Mouse (Mus musculus): ENCODE data around the gene H2-M10.2. TPM values are rescaled to one million over a fixed set of nuclear protein-coding genes. Genes with fewer than 3 reads are reported as not detected.
"Not testable (repeated sequence)": the region's sequence is repeated elsewhere in the genome, so short reads cannot be mapped to it uniquely, and the experiment has no call there.

H2-M10.2 gene
- polyA plus RNA-seq, 1 experiment from 2014 or later: not detected

DNA sequence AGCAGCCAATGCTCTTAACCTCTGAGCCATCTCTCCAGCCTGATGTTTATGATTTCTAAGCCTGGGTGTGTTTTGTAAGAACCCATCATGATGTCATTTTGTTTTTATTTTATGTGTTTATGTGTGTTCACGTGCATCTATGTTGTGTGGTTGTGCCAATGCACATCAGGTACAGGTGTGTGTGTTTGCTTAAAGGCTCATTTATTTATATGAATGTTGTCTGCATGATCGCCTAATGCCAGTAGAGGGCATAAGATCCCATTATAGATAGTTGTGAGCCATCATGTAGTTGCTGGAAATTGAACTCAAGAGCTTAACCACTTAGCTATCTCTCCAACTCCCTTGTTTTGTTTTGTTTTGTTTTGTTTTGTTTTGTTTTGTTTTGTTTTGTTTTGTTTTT is 40.5 kb downstream of the H2-M10.2 start:
- WGBS: 78% methylated on average over 2 of the region's 2 CpGs
- ATAC-seq (ENCODE audit: low FRiP score, low TSS enrichment): no peak

DNA sequence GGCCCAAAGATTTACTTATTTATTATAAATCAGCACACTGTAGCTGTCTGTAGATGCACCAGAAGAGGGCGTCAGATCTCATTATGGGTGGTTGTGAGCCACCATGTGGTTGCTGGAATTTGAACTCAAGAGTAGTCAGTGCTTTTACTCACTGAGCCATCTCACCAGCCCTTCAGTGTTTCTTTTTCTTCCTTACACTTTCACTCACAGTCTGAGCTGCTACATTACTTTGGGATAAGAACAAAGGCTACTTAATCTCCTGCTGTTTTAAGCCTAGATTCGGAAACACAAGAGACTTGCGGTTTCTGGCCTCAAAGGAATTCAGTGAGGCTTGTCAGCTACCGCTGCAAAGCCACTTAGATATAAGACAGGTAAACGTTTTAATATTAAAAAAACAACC is 42.3 kb downstream of the H2-M10.2 start:
- no peak overlapping the region for H3K27ac ChIP-seq (replicated peaks)
- no peak for TF ChIP-seq EP300 (optimal IDR thresholded peaks at IDR 0.05)
- peak; percentile 25; the same call in 1 of the 2 replicates for TF ChIP-seq CTCF (IDR thresholded peaks at IDR 0.05; ENCODE audit: low read depth)
- no peak overlapping the region for H3K4me2 ChIP-seq (replicated peaks; ENCODE audit: low read depth)
- H3K9ac ChIP-seq (ENCODE audit: low read length): no peak overlapping the region
- H3K4me1 ChIP-seq (replicated peaks; ENCODE audit: control insufficient read depth, insufficient read depth): no peaks in the 10 kb centered on the region
- ATAC-seq (ENCODE audit: low FRiP score, low TSS enrichment) (no peak), DNase-seq (ENCODE audit: low spot score) (no peak)
- no peaks in the 10 kb centered on the region for H3K27me3 ChIP-seq (ENCODE audit: control insufficient read depth, insufficient read depth, low read length)
- H3K4me3 ChIP-seq (ENCODE audit: low read depth, low read length): no peak overlapping the region
- no peaks in the 10 kb centered on the region for H3K36me3 ChIP-seq (ENCODE audit: control insufficient read depth, insufficient read depth, low read length)
- H3K9me3 ChIP-seq (ENCODE audit: control insufficient read depth, low read length): no peaks in the 10 kb centered on the region
- WGBS: 31% methylated on average over 5 of the region's 5 CpGs

More for the DNA sequence above, 40.5 kb downstream of the H2-M10.2 start:
- no peaks in the 10 kb centered on the region for H3K4me1 ChIP-seq (replicated peaks; ENCODE audit: control insufficient read depth, insufficient read depth)
- TF ChIP-seq EP300 (optimal IDR thresholded peaks at IDR 0.05): no peak
- peak; percentile 38 for TF ChIP-seq CTCF (IDR thresholded peaks at IDR 0.05; ENCODE audit: low read depth)
- no peak for DNase-seq (ENCODE audit: low spot score)
- no peak overlapping the region for H3K4me2 ChIP-seq (replicated peaks; ENCODE audit: low read depth)
- H3K27me3 ChIP-seq (ENCODE audit: control insufficient read depth, insufficient read depth, low read length): no peaks in the 10 kb centered on the region
- H3K4me3 ChIP-seq (ENCODE audit: low read depth, low read length): no peak overlapping the region
- H3K27ac ChIP-seq (replicated peaks): no peak overlapping the region
- H3K9me3 ChIP-seq (ENCODE audit: control insufficient read depth, low read length): no peaks in the 10 kb centered on the region
- no peaks in the 10 kb centered on the region for H3K36me3 ChIP-seq (ENCODE audit: control insufficient read depth, insufficient read depth, low read length)
- H3K9ac ChIP-seq (ENCODE audit: low read length): no peak overlapping the region

GRCm38 (mm10) chr17:36240637-36241213 is 45.6 kb downstream of the H2-M10.2 start:
- no peak overlapping the region for H3K27ac ChIP-seq (replicated peaks)
- 9% methylated on average over 5 of the region's 5 CpGs for WGBS
- no peak overlapping the region for H3K4me3 ChIP-seq (ENCODE audit: low read depth, low read length)
- no peaks in the 10 kb centered on the region for H3K9me3 ChIP-seq (ENCODE audit: control insufficient read depth, low read length)
- H3K36me3 ChIP-seq (ENCODE audit: control insufficient read depth, insufficient read depth, low read length): no peaks in the 10 kb centered on the region
- DNase-seq (ENCODE audit: low spot score) (no peak), ATAC-seq (ENCODE audit: low FRiP score, low TSS enrichment) (no peak)
- no peaks in the 10 kb centered on the region for H3K4me1 ChIP-seq (replicated peaks; ENCODE audit: control insufficient read depth, insufficient read depth)
- no peak overlapping the region for H3K4me2 ChIP-seq (replicated peaks; ENCODE audit: low read depth)
- no peak for TF ChIP-seq EP300 (optimal IDR thresholded peaks at IDR 0.05)
- TF ChIP-seq CTCF (IDR thresholded peaks at IDR 0.05; ENCODE audit: low read depth): no peak
- no peaks in the 10 kb centered on the region for H3K27me3 ChIP-seq (ENCODE audit: control insufficient read depth, insufficient read depth, low read length)
- H3K9ac ChIP-seq (ENCODE audit: low read length): no peak overlapping the region

DNA sequence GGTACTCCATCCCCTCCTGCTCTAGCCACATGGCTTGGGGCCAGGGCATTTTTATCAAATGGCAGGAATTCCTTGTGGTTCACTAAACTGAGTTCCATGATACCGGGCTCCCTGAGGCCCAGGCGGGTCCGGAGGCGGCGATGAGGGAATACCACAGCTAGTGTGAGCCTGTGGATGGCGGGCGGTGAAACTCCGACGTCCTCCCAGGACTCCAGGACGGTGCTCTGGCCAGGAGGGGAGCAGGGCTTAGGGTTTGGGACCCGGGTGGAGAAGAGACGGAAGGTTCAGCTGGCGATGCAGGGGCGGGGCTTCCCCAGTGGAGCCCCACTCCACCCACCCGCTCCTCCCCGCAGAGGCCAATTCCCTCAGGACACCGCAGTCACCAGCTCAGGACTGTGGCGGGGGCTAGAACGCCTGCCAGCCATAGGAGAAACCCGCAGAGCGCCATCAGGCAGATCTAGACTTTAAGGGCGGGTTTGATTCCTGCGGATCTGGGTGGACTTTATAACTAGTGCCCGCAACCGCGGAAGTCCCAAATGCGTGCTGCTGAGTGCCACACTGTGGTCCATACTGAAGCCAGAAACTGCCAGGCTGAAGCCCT is 48.9 kb downstream of the H2-M10.2 start:
- DNase-seq (ENCODE audit: low spot score) (peak; percentile 23), ATAC-seq (ENCODE audit: low FRiP score, low TSS enrichment) (peak; percentile 57; the same call in 1 of the 2 replicates)
- H3K4me1 ChIP-seq (replicated peaks; ENCODE audit: control insufficient read depth, insufficient read depth): no peaks in the 10 kb centered on the region
- peak overlapping the region; percentile 51 for H3K9ac ChIP-seq (ENCODE audit: low read length)
- WGBS: 4% methylated on average over 27 of the region's 27 CpGs
- no peaks in the 10 kb centered on the region for H3K27me3 ChIP-seq (ENCODE audit: control insufficient read depth, insufficient read depth, low read length)
- no peak overlapping the region for H3K27ac ChIP-seq (replicated peaks)
- peak overlapping the region; percentile 64 for H3K4me2 ChIP-seq (replicated peaks; ENCODE audit: low read depth)
- TF ChIP-seq EP300 (optimal IDR thresholded peaks at IDR 0.05) (no peak), CTCF (IDR thresholded peaks at IDR 0.05; ENCODE audit: low read depth) (no peak)
- peak overlapping the region; percentile 37 for H3K4me3 ChIP-seq (ENCODE audit: low read depth, low read length)
- H3K9me3 ChIP-seq (ENCODE audit: control insufficient read depth, low read length): no peaks in the 10 kb centered on the region
- no peaks in the 10 kb centered on the region for H3K36me3 ChIP-seq (ENCODE audit: control insufficient read depth, insufficient read depth, low read length)

GRCm38 (mm10) chr17:36235300-36235699 is 51.0 kb downstream of the H2-M10.2 start:
- H3K27me3 ChIP-seq (ENCODE audit: control insufficient read depth, insufficient read depth, low read length): not testable (repeated sequence)
- 18% methylated on average over 8 of the region's 9 CpGs for WGBS

More at GRCm38 (mm10) chr17:36235300-36235699, 51.0 kb downstream of the H2-M10.2 start:
- H3K4me2 ChIP-seq (replicated peaks; ENCODE audit: low read depth); H3K4me3 ChIP-seq (ENCODE audit: low read depth, low read length); H3K9ac ChIP-seq (ENCODE audit: low read length); ATAC-seq (ENCODE audit: low FRiP score, low TSS enrichment); H3K36me3 ChIP-seq (ENCODE audit: control insufficient read depth, insufficient read depth, low read length); H3K9me3 ChIP-seq (ENCODE audit: control insufficient read depth, low read length); H3K4me1 ChIP-seq (replicated peaks; ENCODE audit: control insufficient read depth, insufficient read depth); H3K27ac ChIP-seq (replicated peaks): not testable (repeated sequence)
- peak; percentile 56 for DNase-seq (ENCODE audit: low spot score)

Other genes starting within 250 kb of the H2-M10.2 start
- gene H2-T22, start 243.7 kb downstream of the H2-M10.2 start, polyA plus RNA-seq (2015; fragmentation: Nextera tagmentation; extraction: Ambion mirVana): 18.9 and 21.0 TPM in 2 replicates
- not detected in 2 replicates for gene Gm6034, start 243.5 kb downstream of the H2-M10.2 start, polyA plus RNA-seq (2015; fragmentation: Nextera tagmentation; extraction: Ambion mirVana)
- 0.08 and 0.10 TPM in 2 replicates for gene Gm11127, start 228.1 kb downstream of the H2-M10.2 start, polyA plus RNA-seq (2015; fragmentation: Nextera tagmentation; extraction: Ambion mirVana)
- gene Gm19684, start 164.8 kb downstream of the H2-M10.2 start, polyA plus RNA-seq (2015; fragmentation: Nextera tagmentation; extraction: Ambion mirVana): not detected in 2 replicates
- not detected in 2 replicates for gene Gm7030, start 157.1 kb downstream of the H2-M10.2 start, polyA plus RNA-seq (2015; fragmentation: Nextera tagmentation; extraction: Ambion mirVana)
- 0.16 and 0.22 TPM in 2 replicates for gene Gm8909, start 118.0 kb downstream of the H2-M10.2 start, polyA plus RNA-seq (2015; fragmentation: Nextera tagmentation; extraction: Ambion mirVana)
- 0.04 TPM in 1 of 2 replicates, not detected in the other for gene H2-T3, start 96.2 kb downstream of the H2-M10.2 start, polyA plus RNA-seq (2015; fragmentation: Nextera tagmentation; extraction: Ambion mirVana)
- 126 TPM in 2 replicates for gene Rpp21, start 28.4 kb downstream of the H2-M10.2 start, polyA plus RNA-seq (2015; fragmentation: Nextera tagmentation; extraction: Ambion mirVana)
- 6.2 and 6.5 TPM in 2 replicates for gene Trim39, start 14.2 kb downstream of the H2-M10.2 start, polyA plus RNA-seq (2015; fragmentation: Nextera tagmentation; extraction: Ambion mirVana)
- gene H2-M10.1, start 39.7 kb upstream of the H2-M10.2 start, polyA plus RNA-seq (2015; fragmentation: Nextera tagmentation; extraction: Ambion mirVana): not detected in 2 replicates
- gene H2-M10.3, start 81.9 kb upstream of the H2-M10.2 start, polyA plus RNA-seq (2015; fragmentation: Nextera tagmentation; extraction: Ambion mirVana): not detected in 2 replicates
- gene H2-M10.4, start 175.8 kb upstream of the H2-M10.2 start, polyA plus RNA-seq (2015; fragmentation: Nextera tagmentation; extraction: Ambion mirVana): not detected in 2 replicates

Measured in stomach, postnatal 0 days (tissue).